Mouse (Mus musculus) forebrain, embryonic 13.5 days (tissue): ENCODE measurements around the gene Iqsec1. TPM values are rescaled to one million over a fixed set of nuclear protein-coding genes. Genes with fewer than 3 reads are reported as not detected.

Source experiments
- ATAC-seq: fragments of 200-750 bp; cut with Nextera tagmentation; 2 replicates; pipeline ENCODE4 v1.8.0; 2017
- H3K27ac ChIP-seq: fragments of 300-500 bp; sonication (generic); 2 replicates; pipeline ENCODE4 v1.5.1; 2015; ENCODE audit warnings: inconsistent platforms, mild to moderate bottlenecking, moderate library complexity
- H3K27me3 ChIP-seq: fragments of 300-500 bp; sonication (generic); 2 replicates; pipeline ENCODE4 v1.6.1; 2015; ENCODE audit warnings: mild to moderate bottlenecking, inconsistent platforms
- H3K36me3 ChIP-seq: fragments of 300-500 bp; sonication (generic); 2 replicates; pipeline ENCODE4 v1.6.1; 2015; ENCODE audit warnings: mild to moderate bottlenecking, inconsistent platforms; ENCODE audit not compliant: poor library complexity, severe bottlenecking
- H3K4me1 ChIP-seq: fragments of 300-500 bp; sonication (generic); 2 replicates; pipeline ENCODE4 v1.6.1; 2015; ENCODE audit warnings: inconsistent platforms
- H3K4me2 ChIP-seq: fragments of 300-500 bp; sonication (generic); 2 replicates; pipeline ENCODE4 v1.6.1; 2015; ENCODE audit warnings: inconsistent platforms, mild to moderate bottlenecking, moderate library complexity
- H3K4me3 ChIP-seq: fragments of 300-500 bp; sonication (generic); 2 replicates; pipeline ENCODE4 v1.5.1; 2015; ENCODE audit warnings: mild to moderate bottlenecking, inconsistent platforms
- H3K9ac ChIP-seq: fragments of 300-500 bp; sonication (generic); 2 replicates; pipeline ENCODE4 v1.6.1; 2015; ENCODE audit warnings: mild to moderate bottlenecking, inconsistent platforms
- H3K9me3 ChIP-seq: fragments of 300-500 bp; sonication (generic); replicated peaks from 2 replicates; pipeline ENCODE4 v1.6.1; 2016; ENCODE audit warnings: inconsistent platforms
- WGBS: fragments of 180-500 bp; shearing (Covaris S2); methylation state at CpG from one replicate; pipeline ENCODE4 v1.1.7; 2015; 5-methylcytosine and 5-hydroxymethylcytosine counted together
- polyA plus RNA-seq: library from polyadenylated mRNA; unstranded; fragments of >200 nt; fragmentation: Nextera tagmentation; extraction: Ambion mirVana; gene quantifications from 2 replicates; pipeline ENCODE4 v1.2.1, GENCODE M21; 2015

The Iqsec1 gene
- polyA plus RNA-seq, 1 experiment from 2014 or later = 10.0 TPM

- WGBS = 32% methylated on average over 4 of the region's 4 CpGs
- H3K4me2 ChIP-seq = 0 out of 2 replicates have a peak overlapping the region, but pooled peaks have one; percentile 5
- peak overlapping the region; percentile 69 for H3K27ac ChIP-seq
- H3K4me3 ChIP-seq = no peak overlapping the region
- H3K27me3 ChIP-seq = no peaks in the 10 kb centered on the region
- H3K9me3 ChIP-seq = no peaks in the 10 kb centered on the region
- H3K4me1 ChIP-seq = peaks cover 48% of the 10 kb centered on the region
- no peaks in the 10 kb centered on the region for H3K36me3 ChIP-seq
- H3K9ac ChIP-seq = no peak overlapping the region
- ATAC-seq = peak; percentile 44
Measured at GRCm38 (mm10) chr6:90702837-90703735, 285.4 kb downstream of the Iqsec1 start.

DNA sequence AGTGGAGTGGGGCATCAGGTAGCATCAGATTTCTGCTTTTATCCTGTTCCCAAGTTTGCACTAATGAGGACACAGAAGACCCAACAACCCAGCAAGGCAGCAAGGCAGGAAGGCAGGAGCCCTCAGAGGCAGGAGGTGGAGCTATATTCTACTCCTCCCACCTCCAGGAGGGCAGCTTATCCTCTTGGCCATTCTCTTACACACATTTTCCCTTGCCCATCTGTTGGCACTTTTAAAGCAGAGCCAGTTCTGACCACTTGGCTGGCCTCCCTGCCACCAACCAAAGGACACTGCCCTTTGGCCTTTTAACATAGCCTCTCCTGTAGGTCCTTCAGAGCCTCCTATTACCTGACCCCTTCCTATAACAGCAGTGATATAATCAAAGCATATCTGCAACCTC lies 286.3 kb downstream of the Iqsec1 start:
- Histone ChIP-seq H3K4me1 (peaks cover 47% of the 10 kb centered on the region), H3K4me2 (no peak overlapping the region), H3K27me3 (no peaks in the 10 kb centered on the region), H3K4me3 (no peak overlapping the region), H3K27ac (no peak overlapping the region), H3K9ac (no peak overlapping the region), H3K36me3 (no peaks in the 10 kb centered on the region), H3K9me3 (no peaks in the 10 kb centered on the region)
- no peak for ATAC-seq

GRCm38 (mm10) chr6:90701391-90701790 lies 287.1 kb downstream of the Iqsec1 start:
- no peak overlapping the region for H3K4me2 ChIP-seq
- H3K36me3 ChIP-seq = no peaks in the 10 kb centered on the region
- WGBS = 92% methylated on average over 2 of the region's 2 CpGs
- no peak overlapping the region for H3K27ac ChIP-seq
- H3K4me3 ChIP-seq = no peak overlapping the region
- no peak for ATAC-seq
- no peaks in the 10 kb centered on the region for H3K27me3 ChIP-seq
- no peaks in the 10 kb centered on the region for H3K9me3 ChIP-seq
- H3K4me1 ChIP-seq = peaks cover 40% of the 10 kb centered on the region
- no peak overlapping the region for H3K9ac ChIP-seq

DNA sequence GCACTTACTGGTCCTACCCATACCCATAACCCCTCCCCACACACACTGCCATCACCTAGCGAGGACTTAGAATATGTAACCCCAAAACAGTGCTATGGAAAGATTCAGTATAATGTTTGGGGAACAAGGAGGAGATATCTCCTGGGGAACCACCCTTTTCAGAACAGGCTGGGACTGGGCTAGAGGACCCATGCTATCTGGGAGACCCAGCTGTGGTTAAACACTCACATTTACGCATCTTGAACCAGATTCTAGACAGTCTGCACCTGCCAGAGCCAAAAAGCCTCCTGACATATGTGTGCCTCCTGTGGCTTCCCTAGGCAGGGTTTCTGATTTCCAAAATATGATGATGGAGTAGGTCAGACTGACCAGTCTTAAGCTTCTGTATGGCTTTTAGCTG lies 287.7 kb downstream of the Iqsec1 start:
- WGBS = 93% methylated on average over 2 of the region's 2 CpGs
- Histone ChIP-seq H3K4me2 (no peak overlapping the region), H3K4me1 (peaks cover 44% of the 10 kb centered on the region), H3K9ac (no peak overlapping the region), H3K9me3 (no peaks in the 10 kb centered on the region), H3K27ac (no peak overlapping the region), H3K27me3 (no peaks in the 10 kb centered on the region), H3K4me3 (no peak overlapping the region), H3K36me3 (no peaks in the 10 kb centered on the region)
- no peak for ATAC-seq

DNA sequence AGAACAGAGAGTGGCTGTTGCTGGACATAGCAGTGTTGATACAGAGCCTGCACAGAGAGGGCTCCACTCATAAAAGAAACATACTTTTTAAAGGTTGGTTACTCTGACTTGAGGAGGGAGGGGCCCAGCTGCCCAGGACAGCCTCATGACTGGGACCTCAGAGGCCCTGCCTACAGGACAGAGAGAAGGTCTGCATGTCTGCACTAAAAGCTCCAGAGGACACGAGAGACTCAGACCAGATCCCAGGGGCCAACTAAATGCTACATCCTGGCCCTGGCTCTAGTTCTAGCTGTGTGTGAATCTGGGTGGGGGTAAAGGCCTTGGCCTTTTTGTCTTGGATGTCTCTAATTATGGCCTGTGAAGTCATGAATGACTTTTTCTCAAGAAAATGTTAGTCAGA lies 288.4 kb downstream of the Iqsec1 start:
- ATAC-seq = no peak

GRCm38 (mm10) chr6:90698843-90699242 lies 289.6 kb downstream of the Iqsec1 start:
- no peak overlapping the region for H3K9ac ChIP-seq
- H3K36me3 ChIP-seq = peaks cover 9% of the 10 kb centered on the region
- no peak overlapping the region for H3K4me2 ChIP-seq
- no peak for ATAC-seq
- 61% methylated on average over 6 of the region's 6 CpGs for WGBS
- H3K4me3 ChIP-seq = no peak overlapping the region
- no peaks in the 10 kb centered on the region for H3K9me3 ChIP-seq
- H3K4me1 ChIP-seq = peaks cover 30% of the 10 kb centered on the region
- H3K27ac ChIP-seq = no peak overlapping the region
- H3K27me3 ChIP-seq = no peaks in the 10 kb centered on the region

More for the DNA sequence above, 288.4 kb downstream of the Iqsec1 start:
- Histone ChIP-seq H3K4me1 (peaks cover 43% of the 10 kb centered on the region), H3K27ac (no peak overlapping the region; the same call in 1 of the 2 replicates), H3K9ac (no peak overlapping the region), H3K4me2 (no peak overlapping the region), H3K4me3 (no peak overlapping the region), H3K36me3 (no peaks in the 10 kb centered on the region), H3K9me3 (no peaks in the 10 kb centered on the region), H3K27me3 (no peaks in the 10 kb centered on the region)
- 83% methylated on average over 1 of the region's 1 CpGs for WGBS

DNA sequence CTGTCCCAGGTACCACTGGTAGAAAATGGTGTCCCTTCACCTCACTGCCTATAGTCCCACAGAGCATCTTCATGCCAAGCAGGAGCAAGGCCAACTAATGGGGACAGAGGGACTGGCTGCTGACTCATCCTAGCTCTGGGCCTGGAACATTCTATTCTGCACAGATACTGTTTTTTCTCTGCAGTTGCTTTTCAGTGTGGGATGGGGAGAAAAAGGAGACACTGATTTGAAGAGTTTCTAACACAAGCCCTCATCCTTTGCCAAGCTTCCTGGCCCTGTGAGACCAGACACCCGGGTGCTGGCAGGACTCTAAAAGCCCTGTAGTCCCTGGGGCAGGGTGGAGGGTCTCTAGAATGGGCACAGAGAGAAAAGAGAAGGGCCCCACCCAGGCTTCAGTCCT lies 292.7 kb downstream of the Iqsec1 start:
- Histone ChIP-seq H3K9me3 (no peaks in the 10 kb centered on the region), H3K27ac (peak overlapping the region; percentile 6; the same call in 1 of the 2 replicates), H3K4me2 (no peak overlapping the region), H3K9ac (no peak overlapping the region), H3K36me3 (peaks cover 26% of the 10 kb centered on the region), H3K27me3 (no peaks in the 10 kb centered on the region), H3K4me3 (no peak overlapping the region), H3K4me1 (peaks cover 11% of the 10 kb centered on the region; the same call in 1 of the 2 replicates)
- WGBS = 76% methylated on average over 1 of the region's 1 CpGs
- ATAC-seq = no peak

- WGBS = 76% methylated on average over 2 of the region's 2 CpGs
- Histone ChIP-seq H3K4me1 (0 out of 2 replicates have a peak, but pooled peaks cover 4% of the 10 kb centered on the region), H3K4me2 (no peak overlapping the region), H3K9me3 (no peaks in the 10 kb centered on the region), H3K9ac (no peak overlapping the region), H3K27me3 (no peaks in the 10 kb centered on the region), H3K36me3 (peaks cover 56% of the 10 kb centered on the region), H3K27ac (no peak overlapping the region), H3K4me3 (no peak overlapping the region)
- no peak for ATAC-seq
Measured at GRCm38 (mm10) chr6:90692404-90692803, 296.1 kb downstream of the Iqsec1 start.

- Histone ChIP-seq H3K9me3 (no peaks in the 10 kb centered on the region), H3K27ac (no peak overlapping the region), H3K4me3 (no peak overlapping the region), H3K4me1 (0 out of 2 replicates have a peak, but pooled peaks cover 4% of the 10 kb centered on the region), H3K9ac (no peak overlapping the region), H3K27me3 (no peaks in the 10 kb centered on the region), H3K36me3 (peaks cover 60% of the 10 kb centered on the region), H3K4me2 (no peak overlapping the region)
- WGBS = 87% methylated on average over 2 of the region's 2 CpGs
- ATAC-seq = no peak
Measured at GRCm38 (mm10) chr6:90691935-90692334, 296.6 kb downstream of the Iqsec1 start.

- Histone ChIP-seq H3K4me2 (no peak overlapping the region), H3K27ac (no peak overlapping the region), H3K4me3 (no peak overlapping the region), H3K9ac (no peak overlapping the region), H3K4me1 (no peaks in the 10 kb centered on the region), H3K36me3 (peaks cover 70% of the 10 kb centered on the region), H3K27me3 (no peaks in the 10 kb centered on the region), H3K9me3 (no peaks in the 10 kb centered on the region)
- no peak for ATAC-seq
- 94% methylated on average over 10 of the region's 10 CpGs for WGBS
Measured at GRCm38 (mm10) chr6:90689500-90689899, 299.0 kb downstream of the Iqsec1 start.

DNA sequence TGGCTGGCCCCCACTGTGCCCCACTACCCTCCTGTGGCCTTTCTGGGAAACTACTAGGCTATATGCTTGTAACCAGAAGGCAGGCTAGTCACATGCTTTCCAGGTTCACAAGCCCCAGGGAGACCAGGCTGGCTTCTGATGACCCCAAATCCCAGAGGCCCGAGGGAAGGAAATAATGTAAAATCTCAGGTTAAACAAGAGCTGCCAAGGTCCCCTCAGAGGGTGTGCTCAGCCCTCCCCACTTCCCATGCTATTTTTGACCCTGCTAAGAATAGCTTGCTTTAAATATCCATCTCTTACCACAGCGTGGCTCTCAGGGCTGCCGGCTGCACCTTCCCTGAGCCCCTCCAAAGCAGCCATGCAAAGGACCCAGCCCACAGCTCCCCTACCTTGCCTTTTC lies 299.7 kb downstream of the Iqsec1 start:
- ATAC-seq = no peak
- peaks cover 69% of the 10 kb centered on the region for H3K36me3 ChIP-seq
- 92% methylated on average over 3 of the region's 3 CpGs for WGBS

DNA sequence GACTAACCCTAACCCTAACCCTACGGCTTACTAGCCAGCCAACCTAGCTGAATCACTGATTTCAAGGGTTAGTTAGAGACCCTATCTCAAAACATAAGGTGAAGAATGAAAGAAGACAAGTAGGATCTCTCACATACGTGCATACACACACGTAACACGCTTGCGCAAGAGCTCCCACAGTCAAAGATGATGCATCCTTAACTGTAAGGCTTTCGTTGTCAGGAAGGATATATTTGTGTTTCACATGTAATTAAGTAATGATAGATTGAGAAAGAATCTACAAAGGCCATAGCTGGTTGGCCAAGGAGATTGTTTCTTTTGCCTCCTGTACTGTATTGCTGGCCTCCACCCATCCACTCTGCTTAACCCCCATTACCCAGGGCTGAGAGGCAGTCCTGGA lies 300.5 kb downstream of the Iqsec1 start:
- H3K9ac ChIP-seq = no peak overlapping the region
- H3K4me1 ChIP-seq = no peaks in the 10 kb centered on the region
- no peak for ATAC-seq
- peaks cover 68% of the 10 kb centered on the region for H3K36me3 ChIP-seq
- no peaks in the 10 kb centered on the region for H3K9me3 ChIP-seq
- no peak overlapping the region for H3K4me2 ChIP-seq
- 97% methylated on average over 6 of the region's 6 CpGs for WGBS
- no peak overlapping the region for H3K27ac ChIP-seq
- no peaks in the 10 kb centered on the region for H3K27me3 ChIP-seq
- H3K4me3 ChIP-seq = no peak overlapping the region

More for the DNA sequence above, 299.7 kb downstream of the Iqsec1 start:
- no peak overlapping the region for H3K4me2 ChIP-seq
- no peaks in the 10 kb centered on the region for H3K4me1 ChIP-seq
- no peaks in the 10 kb centered on the region for H3K27me3 ChIP-seq
- H3K4me3 ChIP-seq = no peak overlapping the region
- H3K9ac ChIP-seq = no peak overlapping the region
- H3K9me3 ChIP-seq = no peaks in the 10 kb centered on the region
- no peak overlapping the region for H3K27ac ChIP-seq
